Mouse (Mus musculus): ENCODE data around the gene Ikzf1.

The Ikzf1 gene

DNA sequence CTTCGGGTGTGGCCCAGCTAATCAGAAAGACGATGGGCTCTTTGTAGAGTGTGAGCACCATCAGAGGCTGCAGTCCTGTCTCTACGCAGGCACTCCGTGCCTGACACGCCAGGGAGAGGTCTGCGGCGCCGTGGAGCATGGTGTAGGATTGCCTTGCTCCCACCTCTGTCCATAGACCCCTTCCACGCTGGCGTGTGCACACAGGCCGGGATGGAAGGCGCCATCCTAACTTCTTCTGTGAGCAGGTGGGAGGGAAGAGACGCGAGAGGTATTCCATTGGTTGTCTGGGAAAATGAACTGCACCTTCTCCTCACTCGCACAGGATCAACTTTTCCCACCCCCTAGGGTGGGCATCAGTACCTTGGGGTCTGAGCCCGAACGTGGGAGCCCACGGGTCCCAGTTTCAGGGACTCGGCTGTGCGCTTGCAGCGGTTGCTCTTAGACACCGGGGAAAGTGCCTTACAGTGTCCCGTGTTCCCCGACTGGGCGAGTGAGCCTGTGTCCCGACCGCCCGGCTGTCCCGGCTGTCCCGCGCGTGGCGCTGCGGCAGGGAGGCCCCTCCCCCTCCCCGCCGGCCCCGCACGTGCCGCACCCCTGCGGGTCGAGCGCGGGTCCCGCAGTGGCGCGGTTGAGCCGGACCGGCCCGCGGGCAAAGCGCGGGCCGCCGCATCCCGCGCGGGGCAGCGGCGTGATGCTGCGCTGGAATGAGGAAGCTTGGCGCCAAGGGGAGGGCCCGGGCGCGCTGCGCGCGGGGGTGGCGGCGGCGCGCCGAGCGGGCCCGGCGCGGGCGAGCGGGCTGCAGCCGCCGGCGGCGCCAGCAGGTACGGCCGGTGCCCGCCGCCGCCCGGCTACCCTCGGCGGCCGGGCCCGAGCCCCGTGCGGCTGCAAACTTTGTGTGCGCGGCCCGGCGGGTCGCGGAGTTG, at the start of gene Ikzf1:
TSS of gene Ikzf1 (plus strand) at position 74 of the 923 bp plus-strand sequence.
- in situ Hi-C loops (cut with MboI, MseI) = loop anchor here (5.0 to 10.0 kb wide), 2 partner anchors 128 to 180 kb away; no protein-coding TSS in a partner anchor

GRCm38 (mm10) chr11:11644303-11644702, 40.5 kb upstream of the Ikzf1 start:
- in situ Hi-C loops (cut with MboI, MseI) = no loop called here

DNA sequence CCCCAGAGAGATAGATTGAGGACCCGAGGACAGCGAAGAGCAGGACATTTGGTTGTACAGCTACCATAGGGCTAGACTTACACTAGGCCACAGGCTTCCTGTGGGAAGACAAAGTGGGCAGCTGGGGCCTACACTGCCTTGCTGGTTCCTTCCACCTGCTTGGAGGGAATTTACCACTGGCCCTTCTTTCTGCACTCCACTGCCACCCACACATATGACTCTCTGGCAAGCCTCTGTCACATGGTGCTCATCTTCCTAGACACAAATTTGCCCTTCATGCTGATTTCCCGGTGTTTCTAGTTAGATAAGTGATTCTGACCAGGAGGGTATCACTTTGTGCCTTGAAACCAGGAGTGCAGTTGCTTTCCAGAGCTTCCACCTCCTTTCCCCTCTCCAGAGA, 28.4 kb upstream of the Ikzf1 start:
- in situ Hi-C loops (cut with MboI, MseI) = loop anchor here (5.0 kb wide), 1 partner anchor 89 kb away; no protein-coding TSS in a partner anchor

- in situ Hi-C loops (cut with MboI, MseI) = loop anchor here (5.0 kb wide), 1 partner anchor 90 kb away; no protein-coding TSS in a partner anchor
These were observed 27.7 kb upstream of the Ikzf1 start for GRCm38 (mm10) chr11:11656995-11657530.

DNA sequence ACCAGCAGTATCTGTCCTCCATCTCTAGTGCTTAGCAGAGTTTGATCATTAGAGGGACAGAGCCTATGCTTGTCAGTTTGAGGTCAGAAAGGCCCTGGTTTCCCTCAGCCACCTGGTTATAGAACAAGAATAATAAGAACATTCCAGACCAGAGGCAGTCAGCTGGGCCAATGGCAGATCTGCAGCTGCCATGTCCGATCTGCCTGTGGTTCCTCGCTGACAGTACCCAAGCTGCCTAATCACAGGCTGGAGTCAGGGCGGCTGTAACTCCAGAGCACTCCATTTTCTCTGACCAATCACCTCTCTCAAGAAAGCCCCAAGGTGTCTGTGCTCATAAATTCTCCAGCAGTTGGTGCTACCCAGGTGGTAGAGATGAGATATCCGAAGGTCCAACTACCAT, 27.2 kb upstream of the Ikzf1 start:
- in situ Hi-C loops (cut with MboI, MseI) = loop anchor here (5.0 kb wide), 1 partner anchor 90 kb away; no protein-coding TSS in a partner anchor

- in situ Hi-C loops (cut with MboI, MseI) = loop anchor here (5.0 kb wide), 1 partner anchor 92 kb away; no protein-coding TSS in a partner anchor
These were observed 26.0 kb upstream of the Ikzf1 start for GRCm38 (mm10) chr11:11658834-11659233.

- in situ Hi-C loops (cut with MboI, MseI) = no loop called here
These were observed 24.2 kb upstream of the Ikzf1 start for GRCm38 (mm10) chr11:11660651-11661050.

GRCm38 (mm10) chr11:11667254-11667921, 17.4 kb upstream of the Ikzf1 start:
- in situ Hi-C loops (cut with MboI, MseI) = no loop called here

DNA sequence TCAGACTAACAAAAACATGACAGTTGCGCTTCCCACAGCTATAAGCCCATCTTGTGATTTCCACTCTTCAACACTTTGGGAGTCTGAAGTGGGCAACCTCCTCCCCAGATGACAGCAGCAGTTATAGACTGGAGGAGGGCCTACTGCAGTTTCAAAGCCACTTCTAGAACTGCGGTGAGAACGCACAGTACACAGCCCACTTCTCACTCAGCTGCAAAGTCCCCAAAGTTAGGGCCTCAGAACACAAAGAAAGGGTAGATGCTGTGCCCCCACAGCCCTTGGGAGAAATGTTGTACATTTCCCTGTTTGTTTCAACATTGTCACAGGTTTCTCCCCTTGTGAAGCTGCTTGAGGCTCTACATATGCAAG, 16.9 kb upstream of the Ikzf1 start:
- in situ Hi-C loops (cut with MboI, MseI) = no loop called here

DNA sequence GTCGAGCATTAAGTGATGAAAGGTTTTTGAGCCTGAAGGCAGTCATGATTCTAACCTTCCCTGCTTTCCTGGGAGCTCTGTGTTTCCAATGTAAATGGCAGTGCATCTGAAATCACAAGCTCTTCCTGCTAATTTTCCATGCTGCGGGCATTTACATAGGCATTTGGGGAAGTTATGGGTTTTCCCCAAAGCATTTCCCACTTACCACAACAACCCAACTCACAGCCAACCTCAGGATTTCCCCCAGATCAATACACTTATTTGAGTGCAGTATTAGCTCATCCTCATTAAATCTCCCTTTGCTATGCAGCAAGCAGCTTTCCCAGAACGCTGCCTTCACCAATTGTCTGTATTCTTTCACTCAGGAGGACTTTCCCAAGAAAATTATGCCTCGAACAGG, 11.8 kb upstream of the Ikzf1 start:
- in situ Hi-C loops (cut with MboI, MseI) = no loop called here

- in situ Hi-C loops (cut with MboI, MseI) = no loop called here
These were observed 9.7 kb upstream of the Ikzf1 start for GRCm38 (mm10) chr11:11675063-11675462.

GRCm38 (mm10) chr11:11676068-11676741, 8.6 kb upstream of the Ikzf1 start:
- in situ Hi-C loops (cut with MboI, MseI) = no loop called here

DNA sequence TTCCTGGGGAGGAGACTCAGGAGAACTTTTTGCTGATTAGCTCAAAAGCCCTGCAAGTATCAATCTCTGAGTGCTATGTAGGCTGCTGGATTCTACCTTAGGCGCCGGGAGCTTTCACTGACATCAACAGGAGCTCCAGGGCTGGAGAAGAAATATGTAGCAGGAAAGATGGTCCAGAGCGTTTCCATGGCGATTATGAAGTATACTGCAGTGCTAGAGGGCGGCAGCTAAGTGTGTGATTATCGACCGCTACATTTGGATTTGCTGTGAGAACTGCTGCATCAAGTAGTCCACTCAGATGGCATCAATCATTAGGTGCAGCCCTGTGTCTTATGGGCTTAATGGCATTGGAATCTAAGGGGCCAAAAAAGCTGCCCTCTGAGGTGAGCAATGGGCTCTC, 7.6 kb upstream of the Ikzf1 start:
- in situ Hi-C loops (cut with MboI, MseI) = no loop called here

- in situ Hi-C loops (cut with MboI, MseI) = no loop called here
These were observed 5.8 kb upstream of the Ikzf1 start for GRCm38 (mm10) chr11:11678972-11679371.

DNA sequence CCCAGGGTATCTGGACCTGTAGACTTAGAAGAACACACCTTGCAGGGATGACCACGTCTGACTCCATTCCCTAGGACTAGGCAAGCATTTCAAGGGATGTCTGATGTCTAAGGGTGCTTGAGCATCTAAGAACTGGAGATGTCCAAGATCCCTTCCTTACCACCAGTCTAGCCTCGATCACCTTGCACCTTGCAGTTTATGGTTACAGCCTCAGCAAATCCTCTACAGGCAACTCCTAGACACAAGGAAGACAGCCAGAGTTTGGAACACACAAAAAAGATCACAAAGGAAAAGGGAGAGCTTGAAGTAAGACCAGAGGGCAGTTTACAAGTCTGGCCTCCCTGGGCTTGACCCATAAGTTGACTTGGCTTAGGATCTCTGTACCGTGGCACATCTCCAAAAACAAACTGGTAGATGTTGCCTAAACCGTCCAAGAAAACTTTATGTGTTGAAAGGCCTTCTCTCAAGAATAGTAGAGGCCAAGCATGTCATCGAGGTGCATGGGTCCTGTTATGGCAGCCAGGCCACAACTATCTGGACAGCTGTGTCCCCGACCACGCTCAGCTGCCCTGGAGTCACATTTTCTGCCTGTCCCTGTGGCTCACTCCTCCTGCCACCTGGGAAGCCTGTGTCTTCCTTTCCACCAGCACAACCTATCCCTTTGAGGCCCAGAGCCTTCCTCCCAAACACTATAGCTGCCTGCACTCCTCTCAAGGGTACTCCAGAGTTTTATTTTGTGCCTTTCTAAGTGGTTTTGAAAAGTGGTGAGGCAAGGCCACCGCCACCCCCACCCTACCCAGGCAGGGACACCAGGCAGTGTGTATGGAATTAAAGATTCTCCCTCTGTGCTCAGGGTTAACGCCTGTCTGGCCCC, 510 bp upstream of the Ikzf1 start:
- in situ Hi-C loops (cut with MboI, MseI) = loop anchor here (10.0 kb wide), 1 partner anchor 179 kb away; no protein-coding TSS in a partner anchor

DNA sequence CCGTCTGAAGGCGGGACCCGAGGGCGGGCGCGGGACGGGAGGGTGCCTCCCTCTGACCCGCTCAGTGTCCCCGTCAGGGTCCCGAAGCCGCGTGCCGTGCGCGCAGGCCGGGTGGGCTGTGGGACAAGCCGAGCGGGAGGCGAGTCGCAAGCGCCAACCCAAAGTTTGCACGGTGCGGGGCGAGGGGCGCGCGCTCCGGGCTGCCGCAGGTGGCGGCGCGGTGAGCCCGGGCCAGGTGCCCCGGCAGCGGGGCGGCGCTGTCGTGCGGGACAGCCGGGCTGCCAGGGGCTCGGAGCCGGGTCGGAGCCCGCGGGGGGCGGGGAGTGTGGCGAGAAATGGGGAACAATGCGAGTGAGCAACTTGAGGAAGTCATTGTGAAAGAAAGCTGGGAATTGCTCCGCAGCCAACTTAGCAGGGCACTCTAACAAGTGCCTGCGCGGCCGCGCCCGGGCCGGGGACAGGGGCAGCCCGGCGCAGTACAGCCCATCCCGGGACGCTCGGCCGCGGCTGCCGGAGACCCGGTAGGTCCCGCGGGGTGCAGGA, 1.1 kb downstream of the Ikzf1 start:
- in situ Hi-C loops (cut with MboI, MseI) = loop anchor here (5.0 to 10.0 kb wide), 2 partner anchors 129 to 181 kb away; no protein-coding TSS in a partner anchor

DNA sequence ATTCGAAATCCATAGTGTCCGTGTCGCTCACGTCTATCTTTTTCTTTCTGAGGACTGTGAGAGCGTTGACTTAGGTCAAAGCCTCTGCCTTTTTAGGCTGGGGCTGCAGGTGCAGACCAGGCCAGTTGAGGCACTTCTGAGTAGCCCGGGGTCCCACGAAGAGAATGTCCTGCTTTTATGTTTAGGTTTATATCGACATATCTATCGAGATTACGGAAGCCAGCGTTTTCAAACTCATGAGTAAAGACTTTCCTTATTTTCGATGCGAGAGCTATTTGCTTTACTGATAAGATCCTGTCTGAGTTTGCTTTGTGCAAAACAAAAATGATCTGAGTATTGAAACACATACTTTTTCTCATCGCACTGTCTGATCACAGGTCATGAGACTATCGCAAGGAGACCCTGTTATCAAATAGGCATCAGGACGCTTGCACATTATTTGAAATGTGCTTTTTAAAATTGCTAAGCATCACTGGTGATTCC, 1.8 kb downstream of the Ikzf1 start:
- in situ Hi-C loops (cut with MboI, MseI) = loop anchor here (5.0 to 10.0 kb wide), 2 partner anchors 129 to 182 kb away; no protein-coding TSS in a partner anchor

DNA sequence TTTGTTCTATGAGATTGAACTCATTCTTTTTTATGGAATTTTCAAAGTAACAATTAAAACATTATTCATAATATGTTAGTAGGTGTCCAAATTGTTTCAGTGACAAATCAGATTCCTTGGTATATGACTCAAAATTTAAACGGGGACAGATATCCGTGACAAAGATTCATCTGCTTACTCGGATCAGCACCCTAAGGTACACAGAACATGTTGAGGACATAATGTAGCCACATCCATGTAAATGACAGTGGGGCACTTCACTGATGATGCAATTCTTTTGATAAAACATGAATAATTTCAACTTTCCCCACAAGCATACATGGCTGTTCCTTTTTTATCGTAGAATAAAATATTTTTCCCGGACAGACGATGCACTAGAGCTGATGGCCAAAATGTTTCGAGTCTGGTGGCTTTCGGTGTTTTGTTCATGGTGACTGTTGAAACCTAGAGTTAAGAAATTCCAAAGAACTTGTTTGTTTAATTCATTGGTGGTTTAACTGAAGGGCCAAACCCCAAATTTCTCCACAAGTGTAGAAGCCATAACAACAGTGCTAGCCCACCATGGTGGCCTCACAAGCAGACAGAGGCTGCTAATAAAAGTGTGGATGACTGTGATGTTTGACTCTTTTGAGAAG, 2.9 kb downstream of the Ikzf1 start:
- in situ Hi-C loops (cut with MboI, MseI) = loop anchor here (5.0 to 10.0 kb wide), 2 partner anchors 130 to 183 kb away; no protein-coding TSS in a partner anchor

DNA sequence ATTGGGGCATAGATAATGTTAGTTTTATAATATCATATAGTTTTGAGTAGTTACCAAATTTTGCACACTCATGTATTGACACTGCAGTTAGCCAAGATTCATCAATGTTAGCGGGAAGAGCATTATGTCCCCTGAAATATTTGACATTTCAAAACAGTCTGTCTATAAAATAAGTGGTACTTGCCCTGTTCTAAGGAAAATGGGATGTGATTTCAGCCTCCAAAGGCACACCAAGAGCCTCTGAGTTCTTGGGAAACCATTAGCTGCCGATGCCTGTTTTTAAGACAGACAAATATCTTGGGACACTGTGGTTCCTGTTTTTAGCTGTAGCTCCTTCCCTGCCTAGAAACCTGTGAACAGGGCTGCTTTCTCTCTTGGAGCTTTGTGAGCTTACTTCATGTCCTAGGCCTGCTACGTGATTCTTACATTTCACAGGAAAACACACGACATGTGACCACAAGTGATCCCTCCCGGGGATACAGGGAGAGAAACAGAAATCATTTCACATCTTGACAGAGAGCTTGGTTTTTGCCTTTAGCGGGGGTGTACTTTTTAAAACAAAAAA, 4.0 kb downstream of the Ikzf1 start:
- in situ Hi-C loops (cut with MboI, MseI) = loop anchor here (5.0 to 10.0 kb wide), 2 partner anchors 132 to 184 kb away; no protein-coding TSS in a partner anchor
